9 mouse cellular contexts compared by ENCODE assay signal in genomic region chr9:37085370-37085769, GRCm38 (mm10).
A peak's percentile ranks its signal among the peaks of the same experiment; 100 is the strongest.
DNase-seq lines count a peak whose midpoint lies in the region; ATAC-seq and TF ChIP-seq lines count a peak whose summit lies in the region.
"Had no signal": no experiment of that assay in that cellular context is flagged by ENCODE, and none has a peak within 500 bp of the region (broad histone marks: within the 10 kb centered on the region; RNA-seq: fewer than 3 reads in every experiment).

No protein-coding gene starts in this region.

- H3K27ac ChIP-seq in heart, adult 2 months = peak overlapping the region; percentile 37; the same call in 1 of the 2 replicates
- H3K27ac ChIP-seq in heart, embryonic 11.5 days (ENCODE audit: low read depth, low read length) = no peak overlapping the region
- H3K27ac ChIP-seq in heart, embryonic 12.5 days (ENCODE audit: poor library complexity, severe bottlenecking) = no peak overlapping the region
- H3K27ac ChIP-seq: embryonic facial prominence, embryonic 15.5 days had no signal

- H3K9me3 ChIP-seq in heart, embryonic 11.5 days (replicated peaks; ENCODE audit: control insufficient read depth, low read length) = no peaks in the 10 kb centered on the region
- H3K9me3 ChIP-seq in heart, embryonic 12.5 days (replicated peaks) = no peaks in the 10 kb centered on the region
- H3K9me3 ChIP-seq: embryonic facial prominence, embryonic 15.5 days had no signal

- peaks cover 15% of the 10 kb centered on the region for H3K4me1 ChIP-seq in heart, adult 2 months (ENCODE audit: control insufficient read depth, insufficient read depth, low read length)
- H3K4me1 ChIP-seq in heart, embryonic 11.5 days (ENCODE audit: control insufficient read depth, insufficient read depth, low read length) = no peaks in the 10 kb centered on the region
- peaks cover 19% of the 10 kb centered on the region for H3K4me1 ChIP-seq in heart, embryonic 12.5 days (replicated peaks)

- intact Hi-C loops in heart, adult 2 months (cut with DNase I) = no loop called here

- H3K27me3 ChIP-seq in heart, adult 2 months (ENCODE audit: control insufficient read depth, insufficient read depth, low read length) = no peaks in the 10 kb centered on the region
- H3K27me3 ChIP-seq in heart, embryonic 11.5 days (ENCODE audit: control insufficient read depth, insufficient read depth, low read length) = no peaks in the 10 kb centered on the region
- no peaks in the 10 kb centered on the region for H3K27me3 ChIP-seq in heart, embryonic 12.5 days (replicated peaks)
- H3K27me3 ChIP-seq: embryonic facial prominence, embryonic 15.5 days had no signal

- peaks cover 6% of the 10 kb centered on the region for H3K36me3 ChIP-seq in heart, adult 2 months (ENCODE audit: control insufficient read depth, insufficient read depth, low read length)
- no peaks in the 10 kb centered on the region for H3K36me3 ChIP-seq in heart, embryonic 11.5 days (ENCODE audit: control insufficient read depth, insufficient read depth, low read length)
- H3K36me3 ChIP-seq in heart, embryonic 12.5 days = no peaks in the 10 kb centered on the region
- H3K36me3 ChIP-seq: embryonic facial prominence, embryonic 15.5 days had no signal

- 15% methylated on average over 2 of the region's 2 CpGs for WGBS in heart, adult 2 months
- 62% methylated on average over 2 of the region's 2 CpGs for WGBS in heart, embryonic 11.5 days (ENCODE audit: insufficient replicate concordance)
- 55% methylated on average over 2 of the region's 2 CpGs for WGBS in heart, embryonic 12.5 days

- TF ChIP-seq POLR2A in heart, adult 2 months (IDR thresholded peaks at IDR 0.05; ENCODE audit: insufficient read depth, low read depth, low read length) = no peak

- no peak overlapping the region for H3K4me2 ChIP-seq in heart, embryonic 11.5 days
- H3K4me2 ChIP-seq in heart, embryonic 12.5 days = no peak overlapping the region
- H3K4me2 ChIP-seq: embryonic facial prominence, embryonic 15.5 days had no signal

- no peak for TF ChIP-seq EP300 in heart, adult 2 months (IDR thresholded peaks at IDR 0.05; ENCODE audit: insufficient read depth, low read depth, low read length)

- H3K4me3 ChIP-seq in heart, adult 2 months = no peak overlapping the region
- H3K4me3 ChIP-seq in heart, embryonic 11.5 days (ENCODE audit: low read depth, low read length) = no peak overlapping the region
- no peak overlapping the region for H3K4me3 ChIP-seq in heart, embryonic 12.5 days
- H3K4me3 ChIP-seq: embryonic facial prominence, embryonic 15.5 days had no signal

- DNase-seq in heart, adult 2 months = peak in 1 of 2 experiments; percentile 46
- DNase-seq in right cerebral cortex, adult 18-20 months = peak; percentile 47
- DNase-seq in right cerebral cortex, postnatal 10 days (ENCODE audit: low spot score in 2 of 2) = no peak
- DNase-seq in skeletal muscle tissue, adult 2 months (ENCODE audit: low read depth, low spot score) = peak; percentile 73
- no peak for DNase-seq in gastrocnemius, postnatal 4 days (ENCODE audit: low spot score in 2 of 2)
- no peak for DNase-seq in T-cell, adult 2 months (ENCODE audit: low spot score)

- H3K9ac ChIP-seq in heart, adult 2 months (ENCODE audit: low read depth, low read length) = no peak overlapping the region; the same call in 1 of the 2 replicates
- no peak overlapping the region for H3K9ac ChIP-seq in heart, embryonic 11.5 days (ENCODE audit: low read depth, low read length)
- no peak overlapping the region for H3K9ac ChIP-seq in heart, embryonic 12.5 days
- H3K9ac ChIP-seq: embryonic facial prominence, embryonic 15.5 days had no signal

- ATAC-seq in heart, embryonic 11.5 days (replicated peaks; ENCODE audit: insufficient number of reproducible peaks, low FRiP score, low TSS enrichment) = no peak
- ATAC-seq in heart, embryonic 12.5 days (ENCODE audit: insufficient number of reproducible peaks, low FRiP score) = peak; percentile 36; the same call in 1 of the 2 replicates

- TF ChIP-seq CTCF in heart, adult 2 months (IDR thresholded peaks at IDR 0.05) = no peak

- no peaks in the 10 kb centered on the region for H3K79me2 ChIP-seq in heart, adult 2 months (replicated peaks; ENCODE audit: control insufficient read depth, insufficient read depth, low read length)

Comparison
In these comparisons a context has a peak if more than half of its experiments do, and no peak if none do; other contexts are left out.
1. DNase-seq: peak in right cerebral cortex, adult 18-20 months (single experiment) and skeletal muscle tissue, adult 2 months (single experiment); none in right cerebral cortex, postnatal 10 days (0 of 2), gastrocnemius, postnatal 4 days (0 of 2) and T-cell, adult 2 months (single experiment).